Mouse (Mus musculus): Measurements from ENCODE around the gene Capn12.

GRCm38 (mm10) chr7:28931695-28932039 lies 50.4 kb downstream of the Capn12 start:
- no peak for TF ChIP-seq POLR2A (IDR thresholded peaks at IDR 0.05; ENCODE audit: insufficient read depth, low read depth, low read length)
- no peak for TF ChIP-seq CTCF (IDR thresholded peaks at IDR 0.05; ENCODE audit: insufficient read depth, low read depth, low read length)
